Mouse (Mus musculus) CH12.LX (cell line): ENCODE results near the gene Cacna1s. TPM values are rescaled to one million over a fixed set of nuclear protein-coding genes. Genes with fewer than 3 reads are reported as not detected.
A peak's percentile ranks its signal among the peaks of the same experiment; 100 is the strongest.

Experiments used
- DNase-seq: peaks from one replicate; pipeline ENCODE4 v3.0.0-alpha.2; 2013; ENCODE audit errors: extremely low read depth
- H3K27ac ChIP-seq: 2 replicates; pipeline ENCODE4 v1.5.1; 2012; ENCODE audit warnings: low read depth, mild to moderate bottlenecking, control low read depth, moderate library complexity; ENCODE audit not compliant: insufficient read depth
- H3K27me3 ChIP-seq: replicated peaks from 2 replicates; pipeline ENCODE3; 2012; ENCODE audit warnings: inconsistent platforms
- H3K36me3 ChIP-seq, 2 experiments: replicated peaks in 1 of 2; 2 replicates each; pipeline versions ENCODE3 to v1.6.1; 2012; ENCODE audit warnings: inconsistent platforms in 1 of 2, low read length in 1 of 2, mild to moderate bottlenecking in 1 of 2, mixed read lengths in 1 of 2, moderate library complexity in 1 of 2; ENCODE audit not compliant: control insufficient read depth in 1 of 2, insufficient read depth in 1 of 2
- H3K4me1 ChIP-seq, 2 experiments: 2 replicates each; pipeline ENCODE4 v1.6.1; 2012; ENCODE audit warnings: inconsistent platforms in 1 of 2, moderate library complexity in 1 of 2; ENCODE audit not compliant: insufficient read depth in 2 of 2, control insufficient read depth in 1 of 2
- H3K4me2 ChIP-seq: 2 replicates; pipeline ENCODE4 v1.6.1; 2012; ENCODE audit warnings: low read depth, mild to moderate bottlenecking, control low read depth; ENCODE audit not compliant: poor library complexity, insufficient read depth, severe bottlenecking
- H3K4me3 ChIP-seq, 3 experiments: fragments of 150-350 bp in 1 of 3; sonication (generic) in 1 of 3; replicated peaks in 1 of 3; 2 replicates each; pipeline versions ENCODE3 to v1.5.1; 2011 to 2012; ENCODE audit warnings: low read depth in 2 of 3, low read length in 2 of 3, mild to moderate bottlenecking in 2 of 3, moderate library complexity in 2 of 3, control low read depth in 1 of 3, improper control_type of control experiment in 1 of 3, inconsistent platforms in 1 of 3, mixed read lengths in 1 of 3; ENCODE audit not compliant: poor library complexity in 1 of 3
- H3K79me2 ChIP-seq: replicated peaks from 2 replicates; pipeline ENCODE4 v1.6.1; 2012; ENCODE audit warnings: mild to moderate bottlenecking, moderate library complexity; ENCODE audit not compliant: control insufficient read depth, poor library complexity, insufficient read depth, severe bottlenecking; ENCODE audit errors: extremely low read depth
- H3K9ac ChIP-seq: 2 replicates; pipeline ENCODE4 v1.6.1; 2012; ENCODE audit warnings: low read depth, mild to moderate bottlenecking, control low read depth, moderate library complexity; ENCODE audit not compliant: insufficient read depth
- H3K9me3 ChIP-seq: replicated peaks from 2 replicates; pipeline ENCODE3; 2012; ENCODE audit warnings: low read length, inconsistent platforms, mixed read lengths
- BHLHE40 ChIP-seq: IDR thresholded peaks from 2 replicates; pipeline ENCODE4 v1.6.1; 2011; ENCODE audit warnings: mild to moderate bottlenecking, low read depth, low read length, improper control_type of control experiment
- CHD1 ChIP-seq: IDR thresholded peaks from 2 replicates; pipeline ENCODE4 v1.6.1; 2012; ENCODE audit warnings: low read depth, low read length, improper control_type of control experiment, inconsistent platforms
- CHD2 ChIP-seq: IDR thresholded peaks from 2 replicates; pipeline ENCODE4 v1.6.1; 2011; ENCODE audit warnings: low read length, improper control_type of control experiment
- CTCF ChIP-seq, 2 experiments: IDR thresholded peaks in 1 of 2; conservative IDR thresholded peaks in 1 of 2; 2 replicates each; pipeline ENCODE4 v1.5.1; 2011 to 2012; ENCODE audit warnings: low read depth in 2 of 2, low read length in 2 of 2, improper control_type of control experiment in 1 of 2, inconsistent platforms in 1 of 2, mild to moderate bottlenecking in 1 of 2, moderate library complexity in 1 of 2
- ELF1 ChIP-seq: IDR thresholded peaks from 2 replicates; pipeline ENCODE4 v1.6.1; 2014; ENCODE audit warnings: low read depth, mild to moderate bottlenecking, inconsistent platforms, low read length, improper control_type of control experiment
- EP300 ChIP-seq: IDR thresholded peaks from 2 replicates; pipeline ENCODE4 v1.6.1; 2011; ENCODE audit warnings: low read length, improper control_type of control experiment
- ETS1 ChIP-seq: conservative IDR thresholded peaks from 2 replicates; pipeline ENCODE4 v1.6.1; 2012; ENCODE audit warnings: low read depth, mild to moderate bottlenecking, inconsistent platforms, low read length, improper control_type of control experiment, moderate library complexity
- HCFC1 ChIP-seq: IDR thresholded peaks from 2 replicates; pipeline ENCODE4 v1.6.1; 2012; ENCODE audit warnings: low read depth, mild to moderate bottlenecking, inconsistent platforms, low read length, improper control_type of control experiment
- JUN ChIP-seq: IDR thresholded peaks from 2 replicates; pipeline ENCODE4 v1.6.1; 2011; ENCODE audit warnings: low read depth, mild to moderate bottlenecking, low read length, improper control_type of control experiment, moderate library complexity; ENCODE audit not compliant: insufficient read depth
- MAFK ChIP-seq: IDR thresholded peaks from 2 replicates; pipeline ENCODE4 v1.6.1; 2011; ENCODE audit warnings: low read length, improper control_type of control experiment; ENCODE audit not compliant: insufficient replicate concordance
- MAX ChIP-seq: IDR thresholded peaks from 2 replicates; pipeline ENCODE4 v1.6.1; 2011; ENCODE audit warnings: low read length, improper control_type of control experiment
- MEF2A ChIP-seq: IDR thresholded peaks from 2 replicates; pipeline ENCODE4 v1.6.1; 2014; ENCODE audit warnings: low read depth, mild to moderate bottlenecking, inconsistent platforms, low read length, improper control_type of control experiment, borderline replicate concordance
- MXI1 ChIP-seq: IDR thresholded peaks from 2 replicates; pipeline ENCODE4 v1.6.1; 2011; ENCODE audit warnings: mild to moderate bottlenecking, low read depth, low read length, improper control_type of control experiment
- MYC ChIP-seq: IDR thresholded peaks from 2 replicates; pipeline ENCODE4 v1.6.1; 2011; ENCODE audit warnings: low read depth, mild to moderate bottlenecking, improper control_type of control experiment, low read length
- POLR2A ChIP-seq: IDR thresholded peaks from 2 replicates; pipeline ENCODE4 v1.6.1; 2011; ENCODE audit warnings: low read depth, mild to moderate bottlenecking, improper control_type of control experiment, low read length
- POLR2AphosphoS2 ChIP-seq: IDR thresholded peaks from 2 replicates; pipeline ENCODE4 v1.6.1; 2011; ENCODE audit warnings: low read depth, low read length, improper control_type of control experiment
- RAD21 ChIP-seq: IDR thresholded peaks from 2 replicates; pipeline ENCODE4 v1.6.1; 2011; ENCODE audit warnings: low read depth, mild to moderate bottlenecking, low read length, improper control_type of control experiment, moderate library complexity
- SIN3A ChIP-seq: IDR thresholded peaks from 2 replicates; pipeline ENCODE4 v1.6.1; 2012; ENCODE audit warnings: low read length, improper control_type of control experiment, inconsistent platforms
- SMC3 ChIP-seq: IDR thresholded peaks from 2 replicates; pipeline ENCODE4 v1.6.1; 2011; ENCODE audit warnings: low read depth, low read length, improper control_type of control experiment
- TCF12 ChIP-seq: IDR thresholded peaks from 2 replicates; pipeline ENCODE4 v1.6.1; 2014; ENCODE audit warnings: low read depth, mild to moderate bottlenecking, inconsistent platforms, low read length, improper control_type of control experiment
- USF1 ChIP-seq: IDR thresholded peaks from 2 replicates; pipeline ENCODE4 v1.6.1; 2014; ENCODE audit warnings: low read depth, mild to moderate bottlenecking, inconsistent platforms, low read length, improper control_type of control experiment
- USF2 ChIP-seq: conservative IDR thresholded peaks from 2 replicates; pipeline ENCODE4 v1.6.1; 2011; ENCODE audit warnings: low read depth, low read length, improper control_type of control experiment
- ZNF384 ChIP-seq: IDR thresholded peaks from 2 replicates; pipeline ENCODE4 v1.6.1; 2012; ENCODE audit warnings: low read depth, low read length, improper control_type of control experiment, inconsistent platforms
- dilution Hi-C: fragments of 300-500 bp; cut with MboI; formaldehyde crosslinking; loops from 2 replicates; pipeline ENCODE4 v1.14.3; 2020; ENCODE audit warnings: low sequenced_read_pairs; ENCODE audit not compliant: extremely low pct_unique_long_range_greater_than_20kb, extremely low pct_ligation_motif_present
- in situ Hi-C: fragments of 300-500 bp; cut with MboI; formaldehyde crosslinking; loops from 3 replicates; pipeline ENCODE4 v1.14.3; 2019; ENCODE audit warnings: low sequenced_read_pairs, low pct_ligation_motif_present, low pct_unique_long_range_greater_than_20kb, mixed read lengths
- polyA plus RNA-seq: library from polyadenylated mRNA; unstranded; fragments of >175 nt; gene quantifications from 2 replicates; pipeline ENCODE4 v1.2.1, GENCODE M21; 2012; ENCODE audit warnings: low read depth; ENCODE audit not compliant: insufficient read length
- total RNA-seq, 2 experiments: library from RNA; depleted of rRNA; stranded (reverse); fragments of 300-350 nt in 1 of 2; fragments of >200 nt in 1 of 2; gene quantifications; 2 replicates each; pipeline ENCODE4 v1.2.3; 2012 to 2014

The Cacna1s gene
- total and polyA plus RNA-seq, 3 experiments: 33.9 to 90.0 (median 61.7) TPM

DNA sequence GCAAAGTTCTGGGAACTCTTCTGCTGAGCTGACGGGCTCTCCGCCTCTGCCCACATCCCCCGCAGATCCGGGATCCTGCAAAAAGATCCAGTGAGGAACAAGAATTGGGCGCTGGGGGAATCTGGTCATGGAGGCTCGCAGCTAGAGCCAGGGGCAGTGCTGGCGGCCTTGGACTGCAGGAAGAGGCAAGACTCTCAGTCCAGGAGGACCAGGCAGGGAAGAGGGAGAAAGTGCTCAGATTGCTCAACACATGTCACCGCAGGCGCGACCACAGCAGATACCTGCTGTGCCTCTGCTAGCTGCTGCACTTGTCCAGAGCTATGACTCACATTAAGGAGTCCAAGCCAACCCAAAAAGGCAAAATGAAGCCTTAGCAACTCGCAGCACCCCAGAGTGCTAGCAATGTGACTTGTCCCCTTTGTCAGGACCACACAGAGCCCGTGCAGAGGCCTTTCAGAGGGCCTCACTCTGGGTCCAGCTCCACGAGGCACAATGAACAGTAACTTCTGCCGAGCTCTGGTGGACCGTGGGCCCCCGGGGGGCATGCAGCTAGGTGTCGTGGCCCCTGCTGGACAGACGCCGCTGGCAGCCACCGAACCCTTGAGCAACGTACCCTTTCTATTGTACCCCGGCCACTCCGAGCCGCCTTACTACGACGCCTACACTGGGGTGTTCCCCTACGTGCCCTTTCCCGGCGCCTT, 2.1 kb upstream of the Cacna1s start, which contains the start of gene Ascl5:
TSS of gene Ascl5 (plus strand) at position 493 of the 701 bp plus-strand sequence.
- in situ Hi-C loops: no loop called here
- Histone ChIP-seq H3K4me3 (no peak within 1 kb of the TSS), H3K79me2 (no peaks in the 10 kb centered on the region), H3K36me3 (no peaks in the 10 kb centered on the region), H3K9me3 (no peaks in the 10 kb centered on the region), H3K27ac (no peak within 1 kb of the TSS), H3K4me2 (no peak within 1 kb of the TSS), H3K27me3 (peaks cover 53% of the 10 kb centered on the region), H3K4me1 (no peaks in the 10 kb centered on the region), H3K9ac (no peak within 1 kb of the TSS)
- DNase-seq: no peak
- TF ChIP-seq ZNF384: no peak
- dilution Hi-C loops: no loop called here

DNA sequence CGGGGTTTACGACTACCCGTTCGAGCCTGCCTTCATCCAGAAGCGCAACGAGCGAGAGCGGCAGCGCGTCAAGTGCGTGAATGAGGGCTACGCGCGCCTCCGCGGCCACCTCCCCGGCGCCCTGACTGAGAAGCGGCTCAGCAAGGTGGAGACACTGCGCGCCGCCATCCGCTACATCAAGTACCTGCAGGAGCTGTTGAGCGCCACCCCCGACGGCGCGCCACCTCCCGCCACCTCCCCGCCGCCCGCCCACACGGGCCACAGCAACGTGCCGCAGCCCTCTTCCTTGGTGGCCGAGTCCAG, 1.6 kb upstream of the Cacna1s start:
- no peak for DNase-seq
- peaks cover 52% of the 10 kb centered on the region for H3K27me3 ChIP-seq
- in situ Hi-C loops (no loop called here), dilution Hi-C loops (no loop called here)
- no peaks in the 10 kb centered on the region for H3K79me2 ChIP-seq
- no peak overlapping the region for H3K4me2 ChIP-seq
- H3K4me1 ChIP-seq: no peaks in the 10 kb centered on the region
- no peak overlapping the region for H3K9ac ChIP-seq
- no peak overlapping the region for H3K27ac ChIP-seq
- no peaks in the 10 kb centered on the region for H3K36me3 ChIP-seq
- H3K9me3 ChIP-seq: no peaks in the 10 kb centered on the region
- TF ChIP-seq CHD1: no peak
- TF ChIP-seq RAD21: no peak
- no peak for TF ChIP-seq BHLHE40
- TF ChIP-seq USF2: no peak
- no peak for TF ChIP-seq MAX
- TF ChIP-seq TCF12: no peak
- no peak overlapping the region for H3K4me3 ChIP-seq

DNA sequence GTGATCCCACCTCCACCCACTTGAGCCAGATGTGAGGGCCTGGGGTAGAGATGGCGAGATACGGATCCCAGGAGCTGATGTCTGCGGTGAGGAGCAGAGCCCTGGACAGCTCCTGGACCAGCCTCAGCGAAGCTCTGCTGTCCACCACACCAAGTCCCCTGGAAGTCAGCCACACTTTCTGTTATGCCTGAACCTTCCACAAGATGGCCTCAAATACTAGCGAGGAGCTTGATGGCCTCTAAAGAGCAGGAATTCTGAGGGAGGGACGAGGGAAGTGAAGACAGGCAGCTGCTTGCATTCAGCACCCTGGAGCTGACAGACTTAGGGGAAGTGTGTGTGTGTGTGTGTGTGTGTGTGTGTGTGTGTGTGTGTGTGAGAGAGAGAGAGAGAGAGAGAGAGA, 1.1 kb upstream of the Cacna1s start:
- H3K4me3 ChIP-seq: no peak overlapping the region
- no peak overlapping the region for H3K9ac ChIP-seq
- H3K79me2 ChIP-seq: no peaks in the 10 kb centered on the region
- DNase-seq: peak; percentile 20
- H3K4me1 ChIP-seq: no peaks in the 10 kb centered on the region
- no peaks in the 10 kb centered on the region for H3K36me3 ChIP-seq
- no peaks in the 10 kb centered on the region for H3K9me3 ChIP-seq
- no peak for TF ChIP-seq SIN3A
- TF ChIP-seq CTCF (conservative IDR thresholded peaks at IDR 0.05 in 1 of 2, IDR thresholded peaks at IDR 0.05 in 1 of 2; ENCODE audit: low read depth in 2 of 2, low read length in 2 of 2): peak in 1 of 2 experiments; percentile 61; a peak in 2 of 4 replicates
- TF ChIP-seq MEF2A: no peak
- no peak for TF ChIP-seq POLR2AphosphoS2
- no peak for TF ChIP-seq MYC
- no peak for TF ChIP-seq JUN
- peak; percentile 53 for TF ChIP-seq RAD21
- TF ChIP-seq POLR2A: no peak
- TF ChIP-seq EP300: no peak
- TF ChIP-seq MXI1: no peak
- TF ChIP-seq ETS1: no peak
- TF ChIP-seq HCFC1: no peak
- no peak for TF ChIP-seq CHD1
- TF ChIP-seq USF1: no peak
- peak; percentile 55 for TF ChIP-seq SMC3
- no peak for TF ChIP-seq MAFK
- TF ChIP-seq ELF1: no peak
- TF ChIP-seq CHD2: no peak
- dilution Hi-C loops (no loop called here), in situ Hi-C loops (no loop called here)
- H3K4me2 ChIP-seq: no peak overlapping the region
- peaks cover 51% of the 10 kb centered on the region for H3K27me3 ChIP-seq
- no peak overlapping the region for H3K27ac ChIP-seq
